Mouse (Mus musculus): ENCODE measurements around the gene Arid5b. TPM values are rescaled to one million over a fixed set of nuclear protein-coding genes. Genes with fewer than 3 reads are reported as not detected.

Arid5b gene
- total RNA-seq, 2 experiments from 2014 or later = 24.1 to 24.8 TPM

- DNase-seq = no peak
Measured at GRCm38 (mm10) chr10:68086973-68087372, 191.6 kb downstream of the Arid5b start.

GRCm38 (mm10) chr10:68085574-68085973, 193.0 kb downstream of the Arid5b start:
- DNase-seq = no peak

- DNase-seq = peak; percentile 63
Measured at GRCm38 (mm10) chr10:68081712-68082111, 196.8 kb downstream of the Arid5b start.

GRCm38 (mm10) chr10:68079910-68080670, 198.4 kb downstream of the Arid5b start:
- peak; percentile 31 for DNase-seq

- DNase-seq = no peak
Measured at GRCm38 (mm10) chr10:68078708-68079107, 199.8 kb downstream of the Arid5b start.

GRCm38 (mm10) chr10:68075181-68075580, 203.4 kb downstream of the Arid5b start:
- no peak for DNase-seq

GRCm38 (mm10) chr10:68074291-68074690, 204.2 kb downstream of the Arid5b start:
- DNase-seq = no peak

- DNase-seq = no peak
Measured at GRCm38 (mm10) chr10:68072626-68073025, 205.9 kb downstream of the Arid5b start.

GRCm38 (mm10) chr10:68071041-68071440, 207.5 kb downstream of the Arid5b start:
- DNase-seq = no peak

GRCm38 (mm10) chr10:68068426-68068825, 210.1 kb downstream of the Arid5b start:
- DNase-seq = no peak

- no peak for DNase-seq
Measured at GRCm38 (mm10) chr10:68067961-68068360, 210.6 kb downstream of the Arid5b start.

- DNase-seq = no peak
Measured at GRCm38 (mm10) chr10:68066173-68066572, 212.4 kb downstream of the Arid5b start.

GRCm38 (mm10) chr10:68064571-68064970, 214.0 kb downstream of the Arid5b start:
- no peak for DNase-seq

- no peak for DNase-seq
Measured at GRCm38 (mm10) chr10:68063806-68064545, 214.6 kb downstream of the Arid5b start.

- DNase-seq = no peak
Measured at GRCm38 (mm10) chr10:68061249-68061615, 217.3 kb downstream of the Arid5b start.

GRCm38 (mm10) chr10:68060590-68061248, 217.8 kb downstream of the Arid5b start:
- DNase-seq = peak; percentile 32

- no peak for DNase-seq
Measured at GRCm38 (mm10) chr10:68058378-68058777, 220.2 kb downstream of the Arid5b start.

GRCm38 (mm10) chr10:68057841-68058240, 220.7 kb downstream of the Arid5b start:
- no peak for DNase-seq

GRCm38 (mm10) chr10:68054706-68055105, 223.8 kb downstream of the Arid5b start:
- DNase-seq = no peak

- no peak for DNase-seq
Measured at GRCm38 (mm10) chr10:68054131-68054530, 224.4 kb downstream of the Arid5b start.

- DNase-seq = no peak
Measured at GRCm38 (mm10) chr10:68052307-68052706, 226.2 kb downstream of the Arid5b start.

GRCm38 (mm10) chr10:68051316-68051933, 227.1 kb downstream of the Arid5b start:
- DNase-seq = no peak

GRCm38 (mm10) chr10:68050882-68051281, 227.7 kb downstream of the Arid5b start:
- no peak for DNase-seq

All from heart, postnatal 4 days (tissue).